ENCODE assay signal across 11 mouse cellular contexts in the genomic region with DNA sequence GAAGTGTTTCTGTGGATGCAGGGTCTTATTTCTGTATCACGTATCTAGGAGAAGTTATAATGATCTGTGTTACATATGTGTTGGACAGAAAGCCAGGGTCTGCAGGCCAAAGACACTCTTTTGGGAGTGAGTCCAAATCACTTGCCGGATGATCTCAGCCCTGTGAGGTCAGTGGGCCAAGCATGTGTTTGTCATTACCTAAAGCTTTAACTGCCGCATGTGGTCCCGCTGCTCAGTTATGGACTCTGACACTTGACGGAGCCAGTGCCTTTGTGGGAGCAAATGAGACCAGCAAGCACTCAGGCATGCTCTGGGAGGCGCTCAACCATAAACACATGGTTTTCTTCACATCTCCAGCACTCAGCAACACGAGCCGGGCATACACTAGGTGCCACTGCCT. TPM values are rescaled to one million over a fixed set of nuclear protein-coding genes. Genes with fewer than 3 reads are reported as not detected.
DNase-seq lines count a peak whose midpoint lies in the region; ATAC-seq and TF ChIP-seq lines count a peak whose summit lies in the region.
"Had no signal": no experiment of that assay in that cellular context is flagged by ENCODE, and none has a peak within 500 bp of the region (broad histone marks: within the 10 kb centered on the region; RNA-seq: fewer than 3 reads in every experiment).

No protein-coding gene starts in this region.

- TF ChIP-seq POLR2A in limb, embryonic 14.5 days (IDR thresholded peaks at IDR 0.05; ENCODE audit: borderline replicate concordance, extremely low read depth, insufficient read depth, insufficient read length), result no peak

- H3K4me3 ChIP-seq in hindbrain, embryonic 11.5 days (ENCODE audit: low read depth, low read length), result no peak overlapping the region
- H3K4me3 ChIP-seq in hindbrain, embryonic 14.5 days (replicated peaks; ENCODE audit: low read length), result no peak overlapping the region
- no peak overlapping the region for H3K4me3 ChIP-seq in limb, embryonic 14.5 days (replicated peaks; ENCODE audit: low read length)

- no peak overlapping the region for H3K9ac ChIP-seq in hindbrain, embryonic 11.5 days (ENCODE audit: low read depth, low read length)
- no peak overlapping the region for H3K9ac ChIP-seq in hindbrain, embryonic 14.5 days
- no peak overlapping the region for H3K9ac ChIP-seq in limb, embryonic 14.5 days (ENCODE audit: low read depth, low read length, severe bottlenecking)

- H3K4me2 ChIP-seq in hindbrain, embryonic 11.5 days (replicated peaks; ENCODE audit: low read depth, low read length), result no peak overlapping the region
- no peak overlapping the region for H3K4me2 ChIP-seq in hindbrain, embryonic 14.5 days (replicated peaks)
- no peak overlapping the region for H3K4me2 ChIP-seq in limb, embryonic 14.5 days (replicated peaks; ENCODE audit: low read depth, low read length, severe bottlenecking)

- intact Hi-C loops in gastrocnemius, postnatal 36 days (cut with DNase I), result no loop called here

- H3K27me3 ChIP-seq in hindbrain, embryonic 11.5 days (ENCODE audit: control insufficient read depth, insufficient read depth, low read length), result no peaks in the 10 kb centered on the region
- H3K27me3 ChIP-seq in hindbrain, embryonic 14.5 days (ENCODE audit: control insufficient read depth, insufficient read depth, low read length), result no peaks in the 10 kb centered on the region
- no peaks in the 10 kb centered on the region for H3K27me3 ChIP-seq in limb, embryonic 14.5 days (ENCODE audit: control insufficient read depth, insufficient read depth, low read length)

- DNase-seq in hindbrain, embryonic 11.5 days (ENCODE audit: low spot score), result peak; percentile 42
- DNase-seq in hindbrain, embryonic 14.5 days (ENCODE audit: low spot score), result no peak
- peak; percentile 83 for DNase-seq in embryo, embryonic 10.5 days (ENCODE audit: low spot score)
- DNase-seq in gastrocnemius, postnatal 36 days, result peak; percentile 29 to 38
- peak; percentile 86 for DNase-seq in limb, embryonic 14.5 days (ENCODE audit: low spot score)
- no peak for DNase-seq in frontal cortex, adult 2 months (ENCODE audit: extremely low spot score in 1 of 2, low spot score in 1 of 2)
- no peak for DNase-seq in right cerebral cortex, adult 2 months (ENCODE audit: low spot score in 2 of 2)
- DNase-seq: liver; thymus, postnatal 4 days had no signal

- H3K4me1 ChIP-seq in hindbrain, embryonic 11.5 days (replicated peaks; ENCODE audit: control insufficient read depth, insufficient read depth, low read length), result no peaks in the 10 kb centered on the region
- H3K4me1 ChIP-seq in hindbrain, embryonic 14.5 days (replicated peaks; ENCODE audit: control insufficient read depth, insufficient read depth, low read length), result no peaks in the 10 kb centered on the region
- H3K4me1 ChIP-seq in limb, embryonic 14.5 days (ENCODE audit: control insufficient read depth, insufficient read depth, low read length), result peaks cover 6% of the 10 kb centered on the region

- no peak overlapping the region for H3K27ac ChIP-seq in hindbrain, embryonic 11.5 days (ENCODE audit: low read depth, low read length)
- no peak overlapping the region for H3K27ac ChIP-seq in hindbrain, embryonic 14.5 days
- no peak overlapping the region for H3K27ac ChIP-seq in limb, embryonic 14.5 days (replicated peaks; ENCODE audit: low read depth, low read length)

- ATAC-seq in hindbrain, embryonic 11.5 days (ENCODE audit: low FRiP score), result no peak
- ATAC-seq in hindbrain, embryonic 14.5 days (ENCODE audit: low FRiP score), result no peak
- peak; percentile 87 for ATAC-seq in limb, embryonic 14.5 days (ENCODE audit: low FRiP score, low read depth)
- no peak for ATAC-seq in frontal cortex, adult (ENCODE audit: low TSS enrichment)

- H3K36me3 ChIP-seq in hindbrain, embryonic 11.5 days (ENCODE audit: control insufficient read depth, insufficient read depth, low read length), result no peaks in the 10 kb centered on the region
- H3K36me3 ChIP-seq in hindbrain, embryonic 14.5 days (replicated peaks; ENCODE audit: control insufficient read depth, insufficient read depth), result no peaks in the 10 kb centered on the region
- H3K36me3 ChIP-seq in limb, embryonic 14.5 days (ENCODE audit: control insufficient read depth, insufficient read depth, low read length), result no peaks in the 10 kb centered on the region
- H3K36me3 ChIP-seq: G1E had no signal

- H3K9me3 ChIP-seq in hindbrain, embryonic 11.5 days (ENCODE audit: control insufficient read depth, low read length), result no peaks in the 10 kb centered on the region
- no peaks in the 10 kb centered on the region for H3K9me3 ChIP-seq in hindbrain, embryonic 14.5 days (ENCODE audit: control insufficient read depth, low read length)
- no peaks in the 10 kb centered on the region for H3K9me3 ChIP-seq in limb, embryonic 14.5 days (ENCODE audit: control insufficient read depth, low read length)

- 52% methylated on average over 8 of the region's 8 CpGs for WGBS in hindbrain, embryonic 11.5 days
- 58% methylated on average over 8 of the region's 8 CpGs for WGBS in hindbrain, embryonic 14.5 days
- 16% methylated on average over 8 of the region's 8 CpGs for WGBS in limb, embryonic 14.5 days

RNA-seq across cellular contexts. Expression of gene Dgki, which starts 45.8 kb away (rescaled TPM):
- 2.6 and 3.0 TPM in 2 replicates for polyA plus RNA-seq in hindbrain, embryonic 11.5 days (2014; fragmentation: Nextera tagmentation; extraction: Ambion mirVana)
- 9.6 and 10.0 TPM in 2 replicates for polyA plus RNA-seq in hindbrain, embryonic 14.5 days (2014; fragmentation: Nextera tagmentation; extraction: Ambion mirVana)
- total RNA-seq in gastrocnemius, postnatal 36 days (2021), result under 1 TPM; 0.13 to 0.15 TPM
- 0.58 and 0.69 TPM in 2 replicates for polyA plus RNA-seq in limb, embryonic 14.5 days (2012; rRNA removed)
- polyA plus RNA-seq in limb, embryonic 14.5 days (2014; fragmentation: Nextera tagmentation; extraction: Ambion mirVana), result 0.59 and 0.85 TPM in 2 replicates
- polyA plus RNA-seq in frontal cortex, adult 2 months (2012; rRNA removed), result 11.4 and 11.6 TPM in 2 replicates
- polyA plus RNA-seq: G1E had no signal

Comparison
In these comparisons a context has a peak if more than half of its experiments do, and no peak if none do; other contexts are left out.
1. DNase-seq: peak in hindbrain, embryonic 11.5 days (single experiment), embryo, embryonic 10.5 days (single experiment), gastrocnemius, postnatal 36 days (2 of 2) and limb, embryonic 14.5 days (single experiment); none in hindbrain, embryonic 14.5 days (single experiment), frontal cortex, adult 2 months (0 of 2) and right cerebral cortex, adult 2 months (0 of 2).